Comparison of ENCODE assay signal across 8 mouse cellular contexts in genomic region chr14:31781309-31782049, GRCm38 (mm10). TPM values are rescaled to one million over a fixed set of nuclear protein-coding genes. Genes with fewer than 3 reads are reported as not detected.
A peak's percentile ranks its signal among the peaks of the same experiment; 100 is the strongest.
DNase-seq lines count a peak whose midpoint lies in the region; ATAC-seq and TF ChIP-seq lines count a peak whose summit lies in the region.

No protein-coding gene starts in this region.

- H3K9ac ChIP-seq in embryonic facial prominence, embryonic 15.5 days = peak overlapping the region; percentile 28
- H3K9ac ChIP-seq in kidney, postnatal 0 days (ENCODE audit: low read depth, low read length) = peak overlapping the region; percentile 32; the same call in 1 of the 2 replicates
- H3K9ac ChIP-seq in liver, adult 2 months (ENCODE audit: low read depth, low read length) = no peak overlapping the region

- H3K27ac ChIP-seq in bone marrow, adult 2 months (ENCODE audit: control insufficient read depth, insufficient read depth, low read depth, low read length, poor library complexity) = peak overlapping the region; percentile 76
- peak overlapping the region; percentile 93 for H3K27ac ChIP-seq in embryonic facial prominence, embryonic 15.5 days (replicated peaks)
- H3K27ac ChIP-seq in heart, embryonic 10.5 days = peak overlapping the region; percentile 57; the same call in 1 of the 2 replicates
- peak overlapping the region; percentile 60; the same call in 1 of the 2 replicates for H3K27ac ChIP-seq in kidney, postnatal 0 days
- H3K27ac ChIP-seq in liver, adult 2 months (replicated peaks; ENCODE audit: insufficient read depth, low read depth, low read length) = 0 out of 2 replicates have a peak overlapping the region, but pooled peaks have one; percentile 47
- peak overlapping the region; percentile 97 for H3K27ac ChIP-seq in thymus, adult 2 months (ENCODE audit: control insufficient read depth, insufficient read depth, low read length)

- H3K4me3 ChIP-seq in bone marrow, adult 2 months (replicated peaks; ENCODE audit: control insufficient read depth, low read depth, low read length) = peak overlapping the region; percentile 54
- H3K4me3 ChIP-seq in embryonic facial prominence, embryonic 15.5 days (replicated peaks) = peak overlapping the region; percentile 42
- no peak overlapping the region for H3K4me3 ChIP-seq in heart, embryonic 10.5 days
- H3K4me3 ChIP-seq in kidney, postnatal 0 days (replicated peaks; ENCODE audit: low read depth, low read length) = peak overlapping the region; percentile 13
- peak overlapping the region; percentile 37 for H3K4me3 ChIP-seq in liver, adult 2 months (ENCODE audit: insufficient read depth, low read depth, low read length)
- H3K4me3 ChIP-seq in myocyte = peak overlapping the region; percentile 38
- H3K4me3 ChIP-seq in thymus, adult 2 months (ENCODE audit: control insufficient read depth, insufficient read depth, low read length) = peak overlapping the region; percentile 45

- TF ChIP-seq POLR2A in bone marrow, adult 2 months (IDR thresholded peaks at IDR 0.05; ENCODE audit: borderline replicate concordance, control insufficient read depth, low read depth, low read length) = 0 out of 2 replicates have a peak, but pooled peaks have one; percentile 23
- no peak for TF ChIP-seq POLR2A in liver, adult 2 months (IDR thresholded peaks at IDR 0.05; ENCODE audit: extremely low read depth, insufficient read depth, low read length)
- TF ChIP-seq POLR2A in myocyte (IDR thresholded peaks at IDR 0.05; ENCODE audit: insufficient read length, low read depth) = peak; percentile 35
- TF ChIP-seq POLR2A in thymus, adult 2 months (IDR thresholded peaks at IDR 0.05; ENCODE audit: control insufficient read depth, extremely low read depth, insufficient read depth, low read length, poor library complexity) = 0 out of 2 replicates have a peak, but pooled peaks have one; percentile 27

- H3K9me3 ChIP-seq in embryonic facial prominence, embryonic 15.5 days (replicated peaks) = no peaks in the 10 kb centered on the region
- H3K9me3 ChIP-seq in heart, embryonic 10.5 days = no peaks in the 10 kb centered on the region
- no peaks in the 10 kb centered on the region for H3K9me3 ChIP-seq in kidney, postnatal 0 days (replicated peaks; ENCODE audit: low read length)

- no peak overlapping the region for H3ac ChIP-seq in myocyte (ENCODE audit: control insufficient read depth, insufficient read length)

- peak; percentile 75 for ATAC-seq in CD4-positive, CD25-positive, alpha-beta regulatory T cell, adult 4 months
- ATAC-seq in embryonic facial prominence, embryonic 15.5 days (ENCODE audit: insufficient number of reproducible peaks, low FRiP score, low TSS enrichment, low read depth) = peak; percentile 77
- ATAC-seq in kidney, postnatal 0 days (replicated peaks; ENCODE audit: low FRiP score, low read depth) = no peak

- DNase-seq in heart, embryonic 10.5 days (ENCODE audit: low spot score) = no peak
- peak; percentile 69 for DNase-seq in kidney, postnatal 0 days (ENCODE audit: low spot score)
- peak; percentile 12 for DNase-seq in liver, adult 2 months (ENCODE audit: extremely low read depth, low read depth, low spot score)
- DNase-seq in thymus, adult 2 months = peak; percentile 54

- H3K4me2 ChIP-seq in embryonic facial prominence, embryonic 15.5 days (replicated peaks) = peak overlapping the region; percentile 52
- peak overlapping the region; percentile 53 for H3K4me2 ChIP-seq in kidney, postnatal 0 days (ENCODE audit: low read length)
- peak overlapping the region; percentile 89 for H3K4me2 ChIP-seq in myocyte (ENCODE audit: low read depth)

- no peaks in the 10 kb centered on the region; the same call in 1 of the 2 replicates for H3K4me1 ChIP-seq in bone marrow, adult 2 months (ENCODE audit: control insufficient read depth, insufficient read depth, low read length)
- H3K4me1 ChIP-seq in embryonic facial prominence, embryonic 15.5 days = no peaks in the 10 kb centered on the region
- H3K4me1 ChIP-seq in heart, embryonic 10.5 days = peaks cover 19% of the 10 kb centered on the region
- H3K4me1 ChIP-seq in kidney, postnatal 0 days (replicated peaks; ENCODE audit: insufficient read depth, low read length) = 0 out of 2 replicates have a peak, but pooled peaks cover 9% of the 10 kb centered on the region
- peaks cover 2% of the 10 kb centered on the region; the same call in 1 of the 2 replicates for H3K4me1 ChIP-seq in liver, adult 2 months (ENCODE audit: control insufficient read depth, insufficient read depth, low read length)
- peaks cover 6% of the 10 kb centered on the region for H3K4me1 ChIP-seq in thymus, adult 2 months (replicated peaks; ENCODE audit: control insufficient read depth, insufficient read depth, low read length)

- peaks cover 3% of the 10 kb centered on the region; the same call in 1 of the 2 replicates for H3K79me2 ChIP-seq in liver, adult 2 months (ENCODE audit: control insufficient read depth, insufficient read depth, low read length)
- peaks cover 72% of the 10 kb centered on the region for H3K79me2 ChIP-seq in myocyte (ENCODE audit: control insufficient read depth, insufficient read depth)

- no peaks in the 10 kb centered on the region for H3K27me3 ChIP-seq in embryonic facial prominence, embryonic 15.5 days
- no peaks in the 10 kb centered on the region for H3K27me3 ChIP-seq in heart, embryonic 10.5 days (ENCODE audit: insufficient read depth, poor library complexity, severe bottlenecking)
- H3K27me3 ChIP-seq in kidney, postnatal 0 days (ENCODE audit: insufficient read depth, low read length) = no peaks in the 10 kb centered on the region
- H3K27me3 ChIP-seq in liver, adult 2 months (ENCODE audit: control insufficient read depth, insufficient read depth, low read length) = no peaks in the 10 kb centered on the region
- H3K27me3 ChIP-seq in myocyte (ENCODE audit: control insufficient read depth, insufficient read depth, insufficient read length) = no peaks in the 10 kb centered on the region
- H3K27me3 ChIP-seq in thymus, adult 2 months (ENCODE audit: control insufficient read depth, insufficient read depth, low read length) = no peaks in the 10 kb centered on the region

- under 1% methylated on average over 11 of the region's 11 CpGs for WGBS in bone marrow, adult 2 months
- WGBS in embryonic facial prominence, embryonic 15.5 days = 11% methylated on average over 11 of the region's 11 CpGs
- WGBS in heart, embryonic 10.5 days = 63% methylated on average over 11 of the region's 11 CpGs
- 23% methylated on average over 11 of the region's 11 CpGs for WGBS in kidney, postnatal 0 days
- 65% methylated on average over 11 of the region's 11 CpGs for WGBS in liver, adult 2 months
- WGBS in thymus, adult 2 months = 1% methylated on average over 11 of the region's 11 CpGs

- TF ChIP-seq CTCF in bone marrow, adult 2 months (IDR thresholded peaks at IDR 0.05; ENCODE audit: control insufficient read depth, insufficient read depth, low read length) = no peak
- 0 out of 2 replicates have a peak, but pooled peaks have one; percentile 5 for TF ChIP-seq CTCF in kidney, postnatal 0 days (IDR thresholded peaks at IDR 0.05; ENCODE audit: low read depth)
- TF ChIP-seq CTCF in liver, adult 2 months (IDR thresholded peaks at IDR 0.05; ENCODE audit: low read depth, low read length) = no peak
- no peak for TF ChIP-seq CTCF in thymus, adult 2 months (IDR thresholded peaks at IDR 0.05; ENCODE audit: borderline replicate concordance, control insufficient read depth, extremely low read depth, insufficient read depth, low read length, poor library complexity)

- H3K36me3 ChIP-seq in embryonic facial prominence, embryonic 15.5 days = no peaks in the 10 kb centered on the region
- H3K36me3 ChIP-seq in heart, embryonic 10.5 days = no peaks in the 10 kb centered on the region
- H3K36me3 ChIP-seq in kidney, postnatal 0 days (ENCODE audit: insufficient read depth, low read length) = no peaks in the 10 kb centered on the region
- H3K36me3 ChIP-seq in liver, adult 2 months (ENCODE audit: control insufficient read depth, insufficient read depth, low read length) = no peaks in the 10 kb centered on the region
- H3K36me3 ChIP-seq in myocyte (ENCODE audit: control insufficient read depth, insufficient read depth) = no peaks in the 10 kb centered on the region
- H3K36me3 ChIP-seq in thymus, adult 2 months (ENCODE audit: control insufficient read depth, insufficient read depth, low read length) = no peaks in the 10 kb centered on the region

TF ChIP-seq in myocyte, 11 proteins besides CTCF, POLR2A, EP300 and RAD21:
- TF ChIP-seq MAX (IDR thresholded peaks at IDR 0.05; ENCODE audit: low read depth) = no peak
- 0 out of 2 replicates have a peak, but pooled peaks have one; percentile 3 for TF ChIP-seq CEBPB (IDR thresholded peaks at IDR 0.05; ENCODE audit: insufficient read depth, poor library complexity, severe bottlenecking)
- TF ChIP-seq REST (IDR thresholded peaks at IDR 0.05; ENCODE audit: insufficient read depth, insufficient read length) = no peak
- TF ChIP-seq E2F4 (IDR thresholded peaks at IDR 0.05; ENCODE audit: insufficient read depth) = no peak
- TF ChIP-seq POLR2AphosphoS2 (IDR thresholded peaks at IDR 0.05; ENCODE audit: insufficient read length, low read depth) = no peak
- no peak for TF ChIP-seq TCF12 (IDR thresholded peaks at IDR 0.05; ENCODE audit: insufficient read depth, poor library complexity, severe bottlenecking)
- TF ChIP-seq MYOD1 (IDR thresholded peaks at IDR 0.05; ENCODE audit: control insufficient read depth in 1 of 3, insufficient read length in 2 of 3, low read depth in 2 of 3) = peak in 1 of 3 experiments; percentile 4
TF ChIP-seq in myocyte: peak in this region for 2.

RNA-seq across cellular contexts. Expression of gene Ankrd28, which starts 49.0 kb away (rescaled TPM):
- polyA plus RNA-seq in CD4-positive, CD25-positive, alpha-beta regulatory T cell, adult 4 months (2017; shearing (Covaris generic)) = 1 to 10 TPM; 8.4 to 9.3 TPM
- polyA plus RNA-seq in bone marrow, adult 2 months (2011; ENCODE audit: insufficient read depth, insufficient read length, low replicate concordance, missing spikeins) = 13.4 and 20.6 TPM in 2 replicates
- polyA plus RNA-seq in embryonic facial prominence, embryonic 15.5 days (2015; fragmentation: Nextera tagmentation; extraction: Ambion mirVana) = 8.6 and 9.8 TPM in 2 replicates
- polyA plus RNA-seq in heart, embryonic 10.5 days (2016; fragmentation: Nextera tagmentation; extraction: Ambion mirVana) = 7.1 and 7.3 TPM in 2 replicates
- 6.5 and 6.8 TPM in 2 replicates for polyA plus RNA-seq in kidney, postnatal 0 days (2015; fragmentation: Nextera tagmentation; extraction: Ambion mirVana)
- 23.1 and 27.7 TPM in 2 replicates for total RNA-seq in liver, adult 2 months (2014; rRNA removed)
- polyA plus RNA-seq in liver, adult 2 months (2012; rRNA removed) = 3.4 and 4.0 TPM in 2 replicates
- 6.5 TPM for polyA plus RNA-seq in myocyte (2012; fragmentation: generic; extraction: Trizol)
- 18.2 and 20.0 TPM in 2 replicates for polyA plus RNA-seq in thymus, adult 2 months (2012; rRNA removed)

Comparison
In these comparisons a context has a peak if more than half of its experiments do, and no peak if none do; other contexts are left out.
1. H3K27ac ChIP-seq: peak in every context shown above with its lines; median percentile 97 in thymus, adult 2 months; 93 in embryonic facial prominence, embryonic 15.5 days; 76 in bone marrow, adult 2 months; 60 in kidney, postnatal 0 days; 57 in heart, embryonic 10.5 days; 47 in liver, adult 2 months.